Mouse (Mus musculus) erythroblast, embryonic 14.5 days (primary cell): Measurements from ENCODE around the gene Cnih3.

Source experiments
- GATA1 ChIP-seq: IDR thresholded peaks from 2 replicates; pipeline ENCODE4 v1.6.1; 2012; ENCODE audit warnings: low read length, inconsistent platforms, mixed read lengths
- TAL1 ChIP-seq: IDR thresholded peaks from 3 replicates; pipeline ENCODE4 v1.6.1; 2012; ENCODE audit warnings: low read length, inconsistent platforms, mixed read lengths

- TF ChIP-seq TAL1 = no peak
- TF ChIP-seq GATA1 = no peak
Measured at GRCm38 (mm10) chr1:181417937-181418523, 65.6 kb downstream of the Cnih3 start.
